In the genomic region with DNA sequence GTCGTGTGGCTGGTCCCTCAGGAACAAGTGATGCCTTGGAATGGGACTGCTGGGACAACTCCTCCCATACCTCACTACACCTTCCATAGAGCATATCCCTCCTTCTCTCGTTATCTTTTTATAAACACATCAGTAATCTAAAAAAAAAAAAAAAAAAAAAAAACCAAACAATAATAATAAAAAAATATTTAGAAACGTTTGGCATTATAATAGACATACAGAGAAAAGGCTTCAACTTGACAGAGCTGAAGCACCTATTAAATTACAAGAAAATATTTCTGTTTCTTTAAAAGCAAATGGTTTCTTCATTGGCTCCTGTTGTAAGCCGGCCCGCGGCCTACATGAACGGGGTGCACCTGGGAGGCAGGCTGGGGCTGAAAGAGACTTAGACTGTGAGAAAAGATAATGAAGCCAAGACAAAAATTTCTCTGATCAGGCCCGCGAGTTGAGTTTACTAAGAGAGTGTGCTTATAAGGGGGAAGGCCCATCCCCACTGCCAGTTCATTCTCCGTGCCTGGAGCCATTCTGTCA, we compare ENCODE assay signal across 1 mouse cellular context.
TF ChIP-seq lines count a peak whose summit lies in the region.

No protein-coding gene starts in this region.

TF ChIP-seq in MEL, 35 proteins besides CTCF, POLR2A, EP300 and RAD21:
- TF ChIP-seq BHLHE40 (IDR thresholded peaks at IDR 0.05; ENCODE audit: borderline replicate concordance, low read depth, low read length) = no peak
- TF ChIP-seq JUND (IDR thresholded peaks at IDR 0.05; ENCODE audit: low read depth, low read length) = no peak
- no peak for TF ChIP-seq ZKSCAN1 (IDR thresholded peaks at IDR 0.05; ENCODE audit: low read depth, low read length)
- TF ChIP-seq ZNF384 (IDR thresholded peaks at IDR 0.05; ENCODE audit: low read depth, low read length) = peak; percentile 46; the same call in 1 of the 2 replicates
- no peak for TF ChIP-seq MYB (IDR thresholded peaks at IDR 0.05; ENCODE audit: low read depth, low read length)
- TF ChIP-seq HCFC1 (IDR thresholded peaks at IDR 0.05; ENCODE audit: low read depth, low read length) = 0 out of 2 replicates have a peak, but pooled peaks have one; percentile 11
